Mouse (Mus musculus) left cerebral cortex, postnatal 36 days (tissue): ENCODE data around the gene Flywch1. TPM values are rescaled to one million over a fixed set of nuclear protein-coding genes. Genes with fewer than 3 reads are reported as not detected.
"Not testable (repeated sequence)": the region's sequence is repeated elsewhere in the genome, so short reads cannot be mapped to it uniquely, and the experiment has no call there.

Experiments
- DNase-seq, 2 experiments: peaks; one replicate each; pipeline ENCODE4 v3.0.0; 2021 to 2022; ENCODE audit warnings: low spot score in 2 of 2, mixed read lengths in 1 of 2
- intact Hi-C: fragments of 180-260 bp; cut with DNase I; formaldehyde crosslinking; loops from one replicate; pipeline ENCODE4 v1.15.1; 2025
- total RNA-seq, 2 experiments: library from RNA; stranded (reverse); gene quantifications; 2 replicates each; pipeline ENCODE4 v1.2.3; 2021

Gene Flywch1
- total RNA-seq, 2 experiments from 2014 or later, result 354 to 411 TPM

GRCm38 (mm10) chr17:23785561-23786471 lies 14.4 kb upstream of the Flywch1 start, which contains the start of gene Flywch2:
Flywch2 (minus strand) TSS chr17:23786081.
- intact Hi-C loops, result loop anchor here (1.0 kb wide), 1 partner anchor 15 kb away; the partner anchor contains the start of gene Flywch1
- DNase-seq, result peak; percentile 83 to 85

- intact Hi-C loops, result no loop called here
- DNase-seq, result no peak
Observed at GRCm38 (mm10) chr17:23783352-23783751, 11.9 kb upstream of the Flywch1 start.

GRCm38 (mm10) chr17:23778447-23778846 lies 7.0 kb upstream of the Flywch1 start:
- DNase-seq, result no peak
- intact Hi-C loops, result no loop called here

GRCm38 (mm10) chr17:23777141-23777540 lies 5.7 kb upstream of the Flywch1 start:
- intact Hi-C loops, result no loop called here
- no peak for DNase-seq

GRCm38 (mm10) chr17:23776216-23776615 lies 4.8 kb upstream of the Flywch1 start:
- DNase-seq, result no peak
- intact Hi-C loops, result no loop called here

GRCm38 (mm10) chr17:23774090-23774489 lies 2.7 kb upstream of the Flywch1 start:
- DNase-seq, result peak; percentile 67 to 76
- intact Hi-C loops, result no loop called here

- intact Hi-C loops, result no loop called here
- no peak for DNase-seq
Observed at GRCm38 (mm10) chr17:23773676-23774075, 2.3 kb upstream of the Flywch1 start.

- DNase-seq, intact Hi-C loops: not testable (repeated sequence)
Observed at GRCm38 (mm10) chr17:23772219-23772556, 786 bp upstream of the Flywch1 start.

GRCm38 (mm10) chr17:23770896-23771283 lies 512 bp downstream of the Flywch1 start:
- intact Hi-C loops, result loop anchor here (1.0 kb wide), 2 partner anchors 15 to 33 kb away; partner anchors contain the start of gene Flywch2
- no peak for DNase-seq

- no peak for DNase-seq
- intact Hi-C loops, result no loop called here
Observed at GRCm38 (mm10) chr17:23770493-23770892, 909 bp downstream of the Flywch1 start.

- DNase-seq, result no peak
- intact Hi-C loops, result no loop called here
Observed at GRCm38 (mm10) chr17:23762976-23763375, 8.4 kb downstream of the Flywch1 start.

- DNase-seq, result no peak
- intact Hi-C loops, result no loop called here
Observed at GRCm38 (mm10) chr17:23761155-23761554, 10.2 kb downstream of the Flywch1 start.

- intact Hi-C loops, result no loop called here
- no peak for DNase-seq
Observed at GRCm38 (mm10) chr17:23760231-23760630, 11.2 kb downstream of the Flywch1 start.

GRCm38 (mm10) chr17:23758801-23759200 lies 12.6 kb downstream of the Flywch1 start:
- no peak for DNase-seq
- intact Hi-C loops, result no loop called here

GRCm38 (mm10) chr17:23757581-23757980 lies 13.8 kb downstream of the Flywch1 start:
- DNase-seq, result no peak
- intact Hi-C loops, result no loop called here

GRCm38 (mm10) chr17:23755689-23756088 lies 15.7 kb downstream of the Flywch1 start:
- DNase-seq, result no peak
- intact Hi-C loops, result no loop called here

GRCm38 (mm10) chr17:23749400-23750191 lies 21.8 kb downstream of the Flywch1 start:
- intact Hi-C loops, result no loop called here
- no peak for DNase-seq

GRCm38 (mm10) chr17:23748631-23749391 lies 22.6 kb downstream of the Flywch1 start:
- intact Hi-C loops, result no loop called here
- peak in 1 of 2 experiments; percentile 57 for DNase-seq

GRCm38 (mm10) chr17:23748026-23748425 lies 23.4 kb downstream of the Flywch1 start:
- intact Hi-C loops, result no loop called here
- DNase-seq, result no peak

- no peak for DNase-seq
- intact Hi-C loops, result no loop called here
Observed at GRCm38 (mm10) chr17:23747471-23747870, 23.9 kb downstream of the Flywch1 start.
